Mouse (Mus musculus) gastrocnemius, postnatal 36 days (tissue): ENCODE measurements around the gene Fosb. TPM values are rescaled to one million over a fixed set of nuclear protein-coding genes. Genes with fewer than 3 reads are reported as not detected.

ENCODE experiments used
- DNase-seq, 2 experiments: peaks; one replicate each; pipeline ENCODE4 v3.0.0; 2022
- intact Hi-C: fragments of 180-260 bp; cut with DNase I; formaldehyde crosslinking; loops from one replicate; pipeline ENCODE4 v1.15.1; 2025
- total RNA-seq, 2 experiments: library from RNA; stranded (reverse); gene quantifications; 2 replicates each; pipeline ENCODE4 v1.2.3; 2021

Gene Fosb
- total RNA-seq, 2 experiments from 2014 or later: 0.15 to 0.31 TPM

GRCm38 (mm10) chr7:19265147-19265546 is 44.7 kb downstream of the Fosb start:
- intact Hi-C loops: no loop called here
- no peak for DNase-seq

GRCm38 (mm10) chr7:19258336-19258735 is 51.5 kb downstream of the Fosb start:
- DNase-seq: no peak
- intact Hi-C loops: no loop called here

- intact Hi-C loops: no loop called here
- DNase-seq: peak in 1 of 2 experiments; percentile 46
Measured at GRCm38 (mm10) chr7:19257390-19258022, 52.3 kb downstream of the Fosb start.

GRCm38 (mm10) chr7:19256567-19256966 is 53.3 kb downstream of the Fosb start:
- intact Hi-C loops: no loop called here
- DNase-seq: no peak

GRCm38 (mm10) chr7:19255395-19255794 is 54.5 kb downstream of the Fosb start:
- intact Hi-C loops: no loop called here
- DNase-seq: no peak

GRCm38 (mm10) chr7:19253437-19253836 is 56.4 kb downstream of the Fosb start:
- no peak for DNase-seq
- intact Hi-C loops: no loop called here

Other genes starting within 250 kb of the Fosb start
- 10 to 100 TPM; 21.6 to 26.1 TPM for gene Dmwd, start 233.8 kb downstream of the Fosb start, total RNA-seq
- 100 to 1,000 TPM; 272 to 309 TPM for gene Dmpk, start 226.2 kb downstream of the Fosb start, total RNA-seq
- 1 to 10 TPM; 1.2 to 1.5 TPM for gene Six5, start 215.5 kb downstream of the Fosb start, total RNA-seq
- not detected for gene Gm4969, start 191.7 kb downstream of the Fosb start, total RNA-seq
- 1 to 10 TPM; 2.0 to 2.8 TPM for gene Fbxo46, start 190.2 kb downstream of the Fosb start, total RNA-seq
- 1 to 10 TPM; 1.5 to 2.0 TPM for gene Qpctl, start 160.8 kb downstream of the Fosb start, total RNA-seq
- 10 to 100 TPM; 47.3 to 49.9 TPM for gene Snrpd2, start 160.3 kb downstream of the Fosb start, total RNA-seq
- not detected for gene Gipr, start 143.9 kb downstream of the Fosb start, total RNA-seq
- 1 to 10 TPM; 9.6 to 10.0 TPM for gene Eml2, start 133.6 kb downstream of the Fosb start, total RNA-seq
- gene Gpr4, start 97.5 kb downstream of the Fosb start, total RNA-seq: 1 to 10 TPM; 2.2 to 2.6 TPM
- gene Opa3, start 81.7 kb downstream of the Fosb start, total RNA-seq: 10 to 100 TPM; 36.9 to 39.9 TPM
- 10 to 100 TPM; 15.9 to 20.6 TPM for gene Vasp, start 38.2 kb downstream of the Fosb start, total RNA-seq
- gene Ppm1n, start 30.0 kb downstream of the Fosb start, total RNA-seq: under 1 TPM in 1 of 2 experiments, not detected in 1; 0.35 TPM
- gene Rtn2, start 27.4 kb downstream of the Fosb start, total RNA-seq: 1,000 to 10,000 TPM in 1 of 2 experiments, 100 to 1,000 TPM in 1; 974 to 1,054 TPM
- gene Ercc1, start 34.7 kb upstream of the Fosb start, total RNA-seq: 10 to 100 TPM; 24.5 to 29.0 TPM
- 10 to 100 TPM in 1 of 2 experiments, 1 to 10 TPM in 1; 9.3 to 10.2 TPM for gene Cd3eap, start 49.4 kb upstream of the Fosb start, total RNA-seq
- 1 to 10 TPM; 2.4 to 2.6 TPM for gene Ppp1r13l, start 49.7 kb upstream of the Fosb start, total RNA-seq
- gene Ercc2, start 72.0 kb upstream of the Fosb start, total RNA-seq: 1 to 10 TPM; 8.5 to 9.8 TPM
- gene Klc3, start 94.1 kb upstream of the Fosb start, total RNA-seq: under 1 TPM; 0.25 to 0.38 TPM
- over 10,000 TPM; 41,999 to 48,159 TPM for gene Ckm, start 94.7 kb upstream of the Fosb start, total RNA-seq
- gene Mark4, start 148.8 kb upstream of the Fosb start, total RNA-seq: 10 to 100 TPM; 14.9 to 15.5 TPM
- gene Exoc3l2, start 153.3 kb upstream of the Fosb start, total RNA-seq: under 1 TPM; 0.51 to 0.72 TPM
- gene Bloc1s3, start 198.3 kb upstream of the Fosb start, total RNA-seq: 1 to 10 TPM; 1.5 to 1.7 TPM
- 1 to 10 TPM; 6.4 to 8.8 TPM for gene Trappc6a, start 198.3 kb upstream of the Fosb start, total RNA-seq
- gene Nkpd1, start 207.8 kb upstream of the Fosb start, total RNA-seq: not detected